Mouse (Mus musculus): ENCODE results near the gene R3hdm4. TPM values are rescaled to one million over a fixed set of nuclear protein-coding genes. Genes with fewer than 3 reads are reported as not detected.
"Not testable (repeated sequence)": the region's sequence is repeated elsewhere in the genome, so short reads cannot be mapped to it uniquely, and the experiment has no call there.

R3hdm4 gene
- 137 and 140 TPM in 2 replicates for polyA plus RNA-seq (2015; fragmentation: Nextera tagmentation; extraction: Ambion mirVana)

DNA sequence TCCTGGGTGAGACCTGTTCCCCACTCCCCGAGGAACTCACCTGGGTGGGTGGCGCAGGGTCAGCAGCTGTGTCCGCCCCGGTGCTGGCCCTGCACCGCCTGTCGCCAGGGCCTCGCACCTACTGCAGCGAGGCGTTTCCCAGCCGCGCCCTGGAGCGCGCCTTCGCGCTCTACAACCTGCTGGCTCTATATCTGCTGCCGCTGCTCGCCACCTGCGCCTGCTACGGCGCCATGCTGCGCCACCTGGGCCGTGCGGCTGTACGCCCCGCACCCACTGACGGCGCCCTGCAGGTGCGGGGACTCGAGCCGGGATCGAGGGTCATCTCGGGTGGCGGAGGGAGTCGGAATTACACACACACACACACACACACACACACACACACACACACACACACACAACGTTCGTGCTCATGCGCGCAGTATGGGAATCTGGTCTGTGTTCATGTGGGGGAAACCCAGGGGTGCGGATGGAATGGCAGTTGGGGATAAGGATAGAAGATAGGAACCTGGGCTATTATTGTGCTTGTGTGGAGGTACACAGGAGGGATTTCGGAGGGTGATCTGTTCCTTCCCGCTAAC is at the start of gene R3hdm4:
Gene R3hdm4 (minus strand): TSS at position 251 of the 578 bp plus-strand sequence.
- Histone ChIP-seq H3K4me1 (peaks cover 54% of the 10 kb centered on the region), H3K4me3 (replicated peaks) (peak within 1 kb of the TSS; percentile 29), H3K36me3 (no peaks in the 10 kb centered on the region), H3K9me3 (no peaks in the 10 kb centered on the region), H3K9ac (no peak within 1 kb of the TSS), H3K27me3 (replicated peaks) (peaks cover 55% of the 10 kb centered on the region), H3K4me2 (peak within 1 kb of the TSS; percentile 53), H3K27ac (no peak within 1 kb of the TSS)
- 4% methylated on average over 41 of the region's 41 CpGs for WGBS
- ATAC-seq (ENCODE audit: insufficient read depth, low FRiP score, low read depth): no peak

DNA sequence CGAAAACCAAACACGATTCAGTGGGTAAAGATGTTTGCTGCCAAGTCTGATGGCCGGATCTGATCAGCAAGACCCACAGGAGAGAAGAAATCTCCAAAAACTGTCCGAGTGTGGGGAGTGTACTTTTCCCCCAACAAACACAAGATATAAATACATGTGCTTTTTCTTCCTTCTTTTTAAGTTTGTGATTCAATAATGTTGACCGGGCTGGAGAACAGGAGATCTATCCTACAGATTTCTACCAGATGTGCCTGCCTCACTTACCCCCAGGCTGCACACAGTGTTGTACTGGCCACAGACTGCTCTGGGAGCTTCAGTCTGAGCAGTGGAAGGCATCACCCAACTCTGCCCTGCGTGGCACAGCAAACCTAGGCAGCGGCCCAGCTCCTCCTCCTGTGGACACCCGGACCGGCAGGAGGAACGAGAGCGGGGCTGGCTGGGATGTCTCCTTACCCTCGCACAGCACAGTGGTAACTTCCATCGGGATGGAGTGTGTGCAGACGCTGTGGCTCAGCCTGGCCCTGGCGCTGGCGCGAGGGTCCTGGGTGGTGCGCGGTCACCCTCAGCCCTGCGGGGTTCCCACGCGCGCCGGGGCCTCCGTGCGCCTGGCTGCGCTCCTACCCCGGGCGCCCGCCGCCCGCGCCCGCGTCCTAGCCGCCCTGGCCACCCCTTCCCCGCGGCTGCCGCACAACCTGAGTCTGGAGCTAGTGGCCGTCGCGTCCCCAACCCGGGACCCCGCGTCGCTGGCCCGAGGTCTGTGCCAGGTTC is 49.6 kb upstream of the R3hdm4 start, which contains the start of gene Grin3b:
Gene Grin3b (plus strand): TSS at position 301 of the 768 bp plus-strand sequence.
- Histone ChIP-seq H3K36me3 (peaks cover 33% of the 10 kb centered on the region), H3K4me3 (replicated peaks) (peak within 1 kb of the TSS; percentile 42), H3K9ac (peak within 1 kb of the TSS; percentile 37; the same call in 1 of the 2 replicates), H3K9me3 (no peaks in the 10 kb centered on the region), H3K27me3 (replicated peaks) (peaks cover 21% of the 10 kb centered on the region; the same call in 1 of the 2 replicates), H3K4me2 (peak within 1 kb of the TSS; percentile 76), H3K4me1 (peaks cover 16% of the 10 kb centered on the region), H3K27ac (no peak within 1 kb of the TSS)
- 6% methylated on average over 47 of the region's 47 CpGs for WGBS
- ATAC-seq (ENCODE audit: insufficient read depth, low FRiP score, low read depth): no peak

DNA sequence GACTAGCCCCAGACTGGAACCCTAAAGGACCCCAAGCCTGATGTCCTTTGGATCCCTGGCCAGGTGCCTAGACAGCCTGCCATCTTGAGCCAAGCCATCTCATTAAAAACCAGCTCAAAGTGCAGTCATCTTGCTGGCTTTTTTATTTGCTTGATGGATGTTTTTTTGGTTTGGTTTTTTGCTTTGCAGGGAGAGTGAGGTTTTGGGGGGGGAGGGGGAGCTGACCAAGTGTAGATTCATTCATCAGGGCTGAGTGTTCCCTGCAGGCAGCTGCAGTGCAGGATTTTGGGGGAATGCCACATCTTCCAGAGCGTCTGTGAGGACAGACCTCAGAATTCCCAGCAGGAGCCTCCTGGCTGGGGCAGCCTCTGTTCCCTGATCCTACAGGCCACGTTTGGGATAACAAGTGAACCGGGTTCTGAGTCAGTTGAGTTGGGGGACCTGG is 48.1 kb upstream of the R3hdm4 start:
- H3K9ac ChIP-seq: no peak overlapping the region
- no peak overlapping the region for H3K4me3 ChIP-seq (replicated peaks)
- H3K9me3 ChIP-seq: no peaks in the 10 kb centered on the region
- no peak overlapping the region for H3K27ac ChIP-seq
- H3K27me3 ChIP-seq (replicated peaks): peaks cover 21% of the 10 kb centered on the region; the same call in 1 of the 2 replicates
- no peak overlapping the region for H3K4me2 ChIP-seq
- no peak for ATAC-seq (ENCODE audit: insufficient read depth, low FRiP score, low read depth)
- WGBS: 18% methylated on average over 3 of the region's 3 CpGs
- H3K36me3 ChIP-seq: peaks cover 44% of the 10 kb centered on the region
- H3K4me1 ChIP-seq: peaks cover 16% of the 10 kb centered on the region

DNA sequence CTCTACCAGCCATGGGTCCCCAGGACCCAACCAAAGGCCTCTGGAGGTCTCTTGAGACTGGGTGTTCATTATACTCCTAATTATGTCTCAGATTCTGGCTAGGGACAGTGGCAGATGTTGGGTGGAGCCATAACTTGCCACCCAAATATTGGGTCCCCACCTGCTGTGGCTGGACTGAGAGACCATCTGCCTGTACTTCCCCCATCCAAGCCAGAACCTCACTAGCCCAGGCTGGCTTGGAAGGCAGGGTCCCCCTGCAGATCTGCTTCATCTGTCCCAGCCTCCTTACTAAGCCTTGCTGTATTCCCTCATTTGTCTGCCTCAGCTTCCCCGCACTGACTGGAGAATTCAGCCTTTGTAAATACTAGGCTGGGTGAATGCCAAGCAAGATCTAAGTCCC is 47.2 kb upstream of the R3hdm4 start:
- Histone ChIP-seq H3K4me3 (replicated peaks) (no peak overlapping the region), H3K4me1 (peaks cover 16% of the 10 kb centered on the region), H3K4me2 (no peak overlapping the region), H3K9ac (no peak overlapping the region), H3K36me3 (peaks cover 51% of the 10 kb centered on the region), H3K27ac (no peak overlapping the region), H3K27me3 (replicated peaks) (peaks cover 21% of the 10 kb centered on the region; the same call in 1 of the 2 replicates), H3K9me3 (no peaks in the 10 kb centered on the region)
- 57% methylated on average over 1 of the region's 1 CpGs for WGBS
- ATAC-seq (ENCODE audit: insufficient read depth, low FRiP score, low read depth): no peak

DNA sequence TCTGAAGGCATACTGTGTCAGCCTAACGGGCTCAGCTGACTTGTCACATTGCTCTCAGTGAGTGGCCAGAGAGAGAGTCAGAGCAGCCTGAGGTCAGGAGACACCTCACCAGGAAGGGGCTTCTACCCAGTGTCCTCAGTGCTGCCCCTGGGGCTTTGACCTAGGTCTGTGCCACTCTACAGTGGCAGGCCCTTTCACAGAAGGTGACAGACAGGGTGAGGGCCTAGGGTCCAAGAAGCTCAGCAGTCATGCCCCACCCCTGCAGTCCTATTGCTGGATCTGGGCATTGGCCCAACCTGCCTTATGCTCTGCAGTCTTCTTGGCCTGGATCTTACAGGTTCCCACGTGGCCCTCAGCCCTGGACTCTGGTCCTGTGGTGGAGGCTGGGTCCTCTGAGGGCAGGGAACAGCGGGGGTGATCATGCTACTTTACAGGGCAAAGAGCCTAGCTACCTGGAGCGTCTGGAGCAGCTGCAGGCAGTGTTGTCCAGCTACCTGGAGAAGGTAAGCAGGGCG is 45.9 kb upstream of the R3hdm4 start:
- Histone ChIP-seq H3K4me3 (replicated peaks) (no peak overlapping the region), H3K36me3 (peaks cover 57% of the 10 kb centered on the region), H3K4me2 (no peak overlapping the region), H3K9me3 (no peaks in the 10 kb centered on the region), H3K9ac (no peak overlapping the region), H3K27me3 (replicated peaks) (peaks cover 16% of the 10 kb centered on the region; the same call in 1 of the 2 replicates), H3K4me1 (peaks cover 16% of the 10 kb centered on the region), H3K27ac (no peak overlapping the region)
- ATAC-seq (ENCODE audit: insufficient read depth, low FRiP score, low read depth): no peak
- WGBS: 89% methylated on average over 5 of the region's 5 CpGs

DNA sequence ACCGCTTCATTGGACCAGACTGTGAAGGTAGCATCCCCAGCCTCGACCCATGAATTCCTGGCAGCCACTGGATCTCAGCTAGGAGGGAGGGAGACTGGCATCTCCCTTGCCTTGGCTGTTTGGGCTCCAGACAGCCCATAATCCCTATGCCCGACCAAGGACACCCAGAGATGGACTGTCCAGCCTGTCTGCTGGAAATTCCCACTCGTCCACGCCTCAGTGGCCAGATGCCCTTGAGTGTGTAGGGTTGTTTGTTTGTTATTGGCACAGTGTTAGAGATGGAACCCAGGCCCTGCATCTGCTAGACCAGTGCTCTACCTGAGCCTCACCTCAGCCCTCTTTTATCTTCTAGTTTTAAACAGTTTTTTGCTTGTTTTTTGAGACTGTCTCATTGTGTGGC is 44.3 kb upstream of the R3hdm4 start:
- Histone ChIP-seq H3K4me2 (no peak overlapping the region), H3K27ac (no peak overlapping the region), H3K4me1 (peaks cover 16% of the 10 kb centered on the region), H3K27me3 (replicated peaks) (peaks cover 2% of the 10 kb centered on the region; the same call in 1 of the 2 replicates), H3K4me3 (replicated peaks) (no peak overlapping the region), H3K36me3 (peaks cover 60% of the 10 kb centered on the region), H3K9ac (no peak overlapping the region), H3K9me3 (no peaks in the 10 kb centered on the region)
- 83% methylated on average over 5 of the region's 5 CpGs for WGBS
- ATAC-seq (ENCODE audit: insufficient read depth, low FRiP score, low read depth): no peak

DNA sequence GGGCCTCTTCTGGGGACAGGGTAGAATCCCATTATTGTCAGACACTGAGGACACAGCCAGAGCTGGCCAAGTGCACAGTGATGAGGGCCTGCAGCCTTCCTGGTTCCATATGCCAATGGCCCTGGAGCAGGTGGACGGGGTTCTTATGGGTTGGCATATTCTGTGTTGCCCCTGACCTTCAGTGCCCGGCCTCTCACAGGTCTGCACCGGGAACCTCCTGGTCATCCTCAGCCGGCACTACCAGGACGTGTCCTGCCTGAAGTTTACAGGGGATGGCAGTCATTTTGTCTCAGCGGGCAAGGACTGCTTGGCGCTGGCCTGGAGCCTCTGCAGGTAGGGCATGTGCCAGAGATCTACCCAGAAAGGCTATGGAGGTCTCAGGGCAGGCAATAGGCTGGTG is 43.7 kb upstream of the R3hdm4 start:
- H3K36me3 ChIP-seq: peaks cover 60% of the 10 kb centered on the region
- H3K4me1 ChIP-seq: peaks cover 16% of the 10 kb centered on the region
- H3K4me2 ChIP-seq: no peak overlapping the region
- no peak overlapping the region for H3K27ac ChIP-seq
- no peak for ATAC-seq (ENCODE audit: insufficient read depth, low FRiP score, low read depth)
- H3K27me3 ChIP-seq (replicated peaks): no peaks in the 10 kb centered on the region
- H3K9ac ChIP-seq: no peak overlapping the region
- no peak overlapping the region for H3K4me3 ChIP-seq (replicated peaks)
- WGBS: 93% methylated on average over 7 of the region's 7 CpGs
- H3K9me3 ChIP-seq: no peaks in the 10 kb centered on the region

DNA sequence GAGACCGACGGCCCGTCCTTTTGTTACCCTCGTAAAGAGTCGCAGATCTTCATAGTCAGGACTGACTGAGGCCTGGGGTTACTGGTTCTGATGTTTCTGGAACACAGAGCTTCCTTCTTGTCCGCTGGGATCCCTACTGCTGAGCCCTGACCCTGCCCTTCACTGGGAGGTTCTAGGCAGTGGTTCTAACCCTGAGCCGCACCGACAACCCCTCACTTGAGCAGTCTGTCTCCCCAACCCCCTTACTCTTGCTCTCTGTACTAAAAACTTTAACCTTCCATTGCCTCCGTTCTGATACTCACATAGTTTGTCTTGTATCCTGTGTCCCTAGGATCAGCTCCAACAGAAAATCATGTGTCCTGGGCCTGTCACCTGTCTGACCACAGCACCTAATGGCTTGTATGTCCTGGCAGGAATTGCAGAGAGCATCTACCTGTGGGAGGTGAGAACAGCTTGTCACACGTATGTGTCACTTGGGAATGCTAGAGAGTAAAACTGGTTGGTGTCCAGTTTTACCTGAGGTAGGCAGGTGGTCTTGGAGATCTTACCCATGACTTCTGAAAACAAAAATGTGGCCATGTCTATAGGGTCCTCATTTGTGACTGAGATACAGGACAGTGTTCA is 39.8 kb upstream of the R3hdm4 start:
- ATAC-seq (ENCODE audit: insufficient read depth, low FRiP score, low read depth): no peak
- Histone ChIP-seq H3K27ac (0 out of 2 replicates have a peak overlapping the region, but pooled peaks have one; percentile 67), H3K4me2 (peak overlapping the region; percentile 89), H3K4me3 (replicated peaks) (peak overlapping the region; percentile 98), H3K9me3 (no peaks in the 10 kb centered on the region), H3K36me3 (peaks cover 35% of the 10 kb centered on the region; the same call in 1 of the 2 replicates), H3K4me1 (peaks cover 15% of the 10 kb centered on the region), H3K9ac (peak overlapping the region; percentile 77), H3K27me3 (replicated peaks) (no peaks in the 10 kb centered on the region)
- 11% methylated on average over 10 of the region's 10 CpGs for WGBS

DNA sequence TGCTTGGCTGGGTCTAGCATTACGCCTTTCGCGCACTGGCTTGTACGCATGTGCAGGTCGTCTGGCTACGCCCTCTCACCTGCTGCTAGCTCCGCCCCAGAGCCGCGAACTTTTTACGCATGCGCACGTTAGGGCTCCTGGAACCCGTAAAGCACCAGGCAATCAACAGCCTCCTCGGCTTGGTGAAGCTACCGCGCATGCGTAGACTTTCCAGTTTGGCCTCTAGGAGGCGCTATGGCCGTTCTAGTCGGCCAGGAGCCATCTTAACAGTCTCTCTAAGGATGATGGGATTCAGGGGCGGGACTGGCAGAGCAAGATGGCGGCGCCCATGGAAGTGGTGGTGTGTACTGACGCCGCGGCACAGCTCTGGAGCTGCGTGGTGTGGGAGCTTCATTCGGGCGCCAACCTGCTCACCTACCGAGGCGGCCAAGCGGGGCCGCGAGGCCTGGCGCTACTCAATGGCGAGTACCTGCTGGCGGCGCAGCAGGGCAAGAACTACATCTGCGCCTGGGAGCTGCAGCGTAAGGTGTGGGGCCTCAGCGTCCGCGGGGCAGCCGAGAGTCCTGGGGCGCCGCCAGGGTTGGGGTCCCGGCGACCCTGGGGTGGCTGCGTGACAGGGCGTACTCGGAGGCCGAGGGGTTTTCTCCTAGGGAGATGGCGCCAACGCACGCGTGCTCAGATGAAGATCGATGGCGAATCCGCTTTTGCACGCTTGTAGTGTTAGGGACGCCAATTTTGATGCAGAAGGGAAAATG is 39.0 kb upstream of the R3hdm4 start, which contains the start of gene Wdr18:
Gene Wdr18 (plus strand): TSS at position 306 of the 755 bp plus-strand sequence.
- WGBS: under 1% methylated on average over 61 of the region's 61 CpGs
- ATAC-seq (ENCODE audit: insufficient read depth, low FRiP score, low read depth): peak; percentile 94
- H3K4me1 ChIP-seq: peaks cover 15% of the 10 kb centered on the region

DNA sequence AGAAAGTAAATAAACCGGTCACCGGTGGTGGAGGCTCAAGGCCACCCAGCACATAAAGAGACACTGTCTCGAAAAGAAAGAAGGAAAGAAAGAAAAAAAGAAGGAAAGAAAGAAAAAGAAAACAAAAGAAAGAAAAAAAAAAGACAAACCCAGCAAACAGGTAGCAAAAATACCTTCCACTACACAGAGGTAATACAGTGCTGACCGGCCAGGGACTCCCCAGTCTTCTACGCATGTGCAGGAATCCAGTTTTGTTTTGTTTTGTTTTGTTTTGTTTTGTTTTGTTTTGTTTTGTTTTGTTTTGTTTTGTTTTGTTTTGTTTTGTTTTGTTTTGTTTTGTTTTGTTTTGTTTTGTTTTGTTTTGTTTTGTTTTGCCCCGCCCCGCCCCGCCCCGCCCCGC is 38.4 kb upstream of the R3hdm4 start:
- Histone ChIP-seq H3K36me3 (peaks cover 21% of the 10 kb centered on the region; the same call in 1 of the 2 replicates), H3K4me2 (peak overlapping the region; percentile 89; the same call in 1 of the 2 replicates), H3K4me1 (peaks cover 15% of the 10 kb centered on the region), H3K4me3 (replicated peaks) (peak overlapping the region; percentile 98; the same call in 1 of the 2 replicates)
- H3K9ac ChIP-seq; ATAC-seq (ENCODE audit: insufficient read depth, low FRiP score, low read depth); H3K9me3 ChIP-seq; H3K27ac ChIP-seq; H3K27me3 ChIP-seq (replicated peaks): not testable (repeated sequence)
- 29% methylated on average over 10 of the region's 10 CpGs for WGBS

More for the DNA sequence above, 39.0 kb upstream of the R3hdm4 start, which contains the start of gene Wdr18:
- Histone ChIP-seq H3K9me3 (no peaks in the 10 kb centered on the region), H3K36me3 (peaks cover 27% of the 10 kb centered on the region; the same call in 1 of the 2 replicates), H3K4me2 (peak within 1 kb of the TSS; percentile 89), H3K4me3 (replicated peaks) (peak within 1 kb of the TSS; percentile 98), H3K9ac (peak within 1 kb of the TSS; percentile 77), H3K27me3 (replicated peaks) (no peaks in the 10 kb centered on the region), H3K27ac (peak within 1 kb of the TSS; percentile 67; the same call in 1 of the 2 replicates)

All from stomach, embryonic 15.5 days (tissue).